Mouse (Mus musculus) kidney, adult 2 months (tissue): Measurements from ENCODE around the gene Gm10309. TPM values are rescaled to one million over a fixed set of nuclear protein-coding genes. Genes with fewer than 3 reads are reported as not detected.
A peak's percentile ranks its signal among the peaks of the same experiment; 100 is the strongest.

Source experiments
- DNase-seq: peaks from one replicate; pipeline ENCODE4 v3.0.0; 2021
- H3K27ac ChIP-seq: fragments of 200-500 bp; 2 replicates; pipeline ENCODE4 v1.5.1; 2012; ENCODE audit warnings: low read depth, low read length, control low read depth, inconsistent platforms; ENCODE audit not compliant: insufficient read depth
- H3K27me3 ChIP-seq: fragments of 200-500 bp; replicated peaks from 2 replicates; pipeline ENCODE4 v1.6.1; 2012; ENCODE audit warnings: mild to moderate bottlenecking, moderate library complexity, low read length, inconsistent platforms; ENCODE audit not compliant: control insufficient read depth, insufficient read depth
- H3K36me3 ChIP-seq: fragments of 200-500 bp; 2 replicates; pipeline ENCODE4 v1.6.1; 2012; ENCODE audit warnings: mild to moderate bottlenecking, moderate library complexity, low read length, inconsistent platforms; ENCODE audit not compliant: control insufficient read depth, insufficient read depth
- H3K4me1 ChIP-seq: fragments of 200-500 bp; 2 replicates; pipeline ENCODE4 v1.6.1; 2011; ENCODE audit warnings: low read length; ENCODE audit not compliant: control insufficient read depth, insufficient read depth
- H3K4me3 ChIP-seq: fragments of 200-500 bp; 2 replicates; pipeline ENCODE4 v1.5.1; 2011; ENCODE audit warnings: mild to moderate bottlenecking, low read depth, low read length, control low read depth; ENCODE audit not compliant: insufficient read depth
- CTCF ChIP-seq: fragments of 200-500 bp; conservative IDR thresholded peaks from 2 replicates; pipeline ENCODE4 v1.5.1; 2011; ENCODE audit warnings: low read depth, mild to moderate bottlenecking, control low read depth, low read length, moderate library complexity, mixed read lengths; ENCODE audit not compliant: insufficient read depth, insufficient read length
- POLR2A ChIP-seq: fragments of 200-500 bp; IDR thresholded peaks from one replicate; pipeline ENCODE4 v1.6.1; 2011; ENCODE audit warnings: low read depth, low read length, control low read depth
- WGBS: fragments of 180-500 bp; shearing (Covaris S2); methylation state at CpG from one replicate; pipeline ENCODE4 v1.1.7; 2018; 5-methylcytosine and 5-hydroxymethylcytosine counted together
- polyA plus RNA-seq: library from polyadenylated mRNA; depleted of rRNA; stranded (reverse); fragments of >200 nt; gene quantifications from 2 replicates; pipeline ENCODE4 v1.2.3, GENCODE M21; 2012

Gene Gm10309
- polyA plus RNA-seq, 1 experiment = 0.13 TPM

GRCm38 (mm10) chr17:86516630-86517029, 11.6 kb upstream of the Gm10309 start:
- no peak overlapping the region for H3K4me3 ChIP-seq
- DNase-seq = no peak
- WGBS = 80% methylated on average over 5 of the region's 5 CpGs

GRCm38 (mm10) chr17:86514974-86515620, 10.1 kb upstream of the Gm10309 start:
- no peak overlapping the region for H3K27ac ChIP-seq
- H3K4me1 ChIP-seq = no peaks in the 10 kb centered on the region; the same call in 1 of the 2 replicates
- DNase-seq = peak; percentile 47
- TF ChIP-seq POLR2A (no peak), CTCF (no peak)
- WGBS = 66% methylated on average over 13 of the region's 13 CpGs
- no peaks in the 10 kb centered on the region for H3K36me3 ChIP-seq
- no peak overlapping the region for H3K4me3 ChIP-seq
- no peaks in the 10 kb centered on the region for H3K27me3 ChIP-seq

More at GRCm38 (mm10) chr17:86516630-86517029, 11.6 kb upstream of the Gm10309 start:
- H3K4me1 ChIP-seq = no peaks in the 10 kb centered on the region; the same call in 1 of the 2 replicates
- H3K36me3 ChIP-seq = no peaks in the 10 kb centered on the region
- H3K27me3 ChIP-seq = no peaks in the 10 kb centered on the region
- TF ChIP-seq CTCF (no peak), POLR2A (no peak)
- no peak overlapping the region for H3K27ac ChIP-seq

GRCm38 (mm10) chr17:86509871-86510270, 4.8 kb upstream of the Gm10309 start:
- H3K4me1 ChIP-seq = no peaks in the 10 kb centered on the region; the same call in 1 of the 2 replicates
- no peak overlapping the region for H3K27ac ChIP-seq
- no peak overlapping the region for H3K4me3 ChIP-seq
- H3K27me3 ChIP-seq = no peaks in the 10 kb centered on the region
- WGBS = 42% methylated on average over 5 of the region's 5 CpGs
- H3K36me3 ChIP-seq = no peaks in the 10 kb centered on the region
- TF ChIP-seq POLR2A (no peak), CTCF (no peak)
- peak; percentile 50 for DNase-seq

- TF ChIP-seq CTCF (no peak), POLR2A (no peak)
- Histone ChIP-seq H3K36me3 (no peaks in the 10 kb centered on the region), H3K4me1 (peaks cover 3% of the 10 kb centered on the region; the same call in 1 of the 2 replicates), H3K27ac (peak overlapping the region; percentile 88), H3K27me3 (no peaks in the 10 kb centered on the region), H3K4me3 (no peak overlapping the region)
- 90% methylated on average over 3 of the region's 3 CpGs for WGBS
- no peak for DNase-seq
Measured at GRCm38 (mm10) chr17:86508212-86508490, 3.1 kb upstream of the Gm10309 start.

GRCm38 (mm10) chr17:86507342-86508211, 2.5 kb upstream of the Gm10309 start:
- H3K4me1 ChIP-seq = peaks cover 3% of the 10 kb centered on the region; the same call in 1 of the 2 replicates
- H3K4me3 ChIP-seq = no peak overlapping the region
- no peak for TF ChIP-seq CTCF
- no peaks in the 10 kb centered on the region for H3K27me3 ChIP-seq
- WGBS = 63% methylated on average over 19 of the region's 19 CpGs
- peak; percentile 82 for DNase-seq
- peak overlapping the region; percentile 88 for H3K27ac ChIP-seq
- no peaks in the 10 kb centered on the region for H3K36me3 ChIP-seq

- Histone ChIP-seq H3K27me3 (no peaks in the 10 kb centered on the region), H3K27ac (peak overlapping the region; percentile 97), H3K36me3 (no peaks in the 10 kb centered on the region), H3K4me3 (0 out of 2 replicates have a peak overlapping the region, but pooled peaks have one; percentile 22), H3K4me1 (peaks cover 3% of the 10 kb centered on the region; the same call in 1 of the 2 replicates)
- 58% methylated on average over 5 of the region's 5 CpGs for WGBS
- DNase-seq = peak; percentile 25
- TF ChIP-seq CTCF (no peak), POLR2A (no peak)
Measured at GRCm38 (mm10) chr17:86506881-86507280, 1.8 kb upstream of the Gm10309 start.
